Comparison of ENCODE assay signal across 13 mouse cellular contexts in the genomic region with DNA sequence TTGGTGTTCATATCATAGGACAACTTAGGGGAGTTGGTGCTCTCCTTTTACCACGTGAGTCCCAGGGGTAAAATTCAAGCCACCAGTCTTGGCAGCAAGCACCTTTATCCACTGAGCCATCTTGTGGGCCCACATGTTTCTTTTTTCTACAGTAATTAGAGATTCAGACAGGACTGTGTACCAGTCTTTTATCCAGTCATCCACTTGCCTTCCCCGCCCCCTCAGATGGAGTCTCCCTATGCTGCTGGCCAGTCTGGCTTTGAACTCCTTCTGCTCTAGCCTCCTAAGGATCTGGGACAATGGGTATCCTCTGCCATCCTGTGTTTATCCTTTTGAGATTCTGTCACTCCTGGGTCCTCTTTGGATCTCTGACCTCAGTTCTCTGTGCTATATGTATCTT. TPM values are rescaled to one million over a fixed set of nuclear protein-coding genes. Genes with fewer than 3 reads are reported as not detected.
A peak's percentile ranks its signal among the peaks of the same experiment; 100 is the strongest.
DNase-seq lines count a peak whose midpoint lies in the region; ATAC-seq lines count a peak whose summit lies in the region.
"Had no signal": no experiment of that assay in that cellular context is flagged by ENCODE, and none has a peak within 500 bp of the region (broad histone marks: within the 10 kb centered on the region; RNA-seq: fewer than 3 reads in every experiment).

No protein-coding gene starts in this region.

- ATAC-seq in embryonic facial prominence, embryonic 15.5 days (ENCODE audit: insufficient number of reproducible peaks, low FRiP score, low TSS enrichment, low read depth): no peak
- ATAC-seq in hindbrain, embryonic 14.5 days (ENCODE audit: low FRiP score): peak; percentile 34; the same call in 1 of the 2 replicates
- no peak for ATAC-seq in hindbrain, embryonic 12.5 days (ENCODE audit: low FRiP score)
- ATAC-seq in neural tube, embryonic 13.5 days (ENCODE audit: low read depth): peak; percentile 48; the same call in 1 of the 2 replicates
- peak; percentile 19; the same call in 1 of the 2 replicates for ATAC-seq in megakaryocyte-erythroid progenitor cell, adult 5-6 weeks (replicated peaks; ENCODE audit: low FRiP score, low TSS enrichment, poor library complexity, severe bottlenecking)
- ATAC-seq: Patski had no signal

- 71% methylated on average over 2 of the region's 2 CpGs for WGBS in embryonic facial prominence, embryonic 15.5 days
- WGBS in embryonic facial prominence, embryonic 10.5 days: 82% methylated on average over 2 of the region's 2 CpGs
- 78% methylated on average over 2 of the region's 2 CpGs for WGBS in hindbrain, embryonic 14.5 days
- WGBS in hindbrain, embryonic 12.5 days: 88% methylated on average over 2 of the region's 2 CpGs
- WGBS in neural tube, embryonic 13.5 days: 75% methylated on average over 2 of the region's 2 CpGs

- H3K4me3 ChIP-seq in embryonic facial prominence, embryonic 15.5 days (replicated peaks): no peak overlapping the region
- H3K4me3 ChIP-seq in embryonic facial prominence, embryonic 10.5 days: no peak overlapping the region
- no peak overlapping the region for H3K4me3 ChIP-seq in hindbrain, embryonic 14.5 days (replicated peaks; ENCODE audit: low read length)
- no peak overlapping the region for H3K4me3 ChIP-seq in hindbrain, embryonic 12.5 days
- no peak overlapping the region for H3K4me3 ChIP-seq in neural tube, embryonic 13.5 days
- H3K4me3 ChIP-seq: myocyte had no signal

- no peak for DNase-seq in embryonic facial prominence, embryonic 10.5 days (ENCODE audit: low spot score)
- DNase-seq in hindbrain, embryonic 14.5 days (ENCODE audit: low spot score): no peak
- DNase-seq in neural tube, embryonic 10.5 days (ENCODE audit: extremely low spot score, low spot score): no peak
- DNase-seq in spleen, postnatal 14 days (ENCODE audit: low spot score in 2 of 2): no peak
- DNase-seq: heart, adult 18-20 months; kidney, adult 2 months; thymus, postnatal 4 days had no signal

- H3K4me1 ChIP-seq in embryonic facial prominence, embryonic 15.5 days: peaks cover 14% of the 10 kb centered on the region
- H3K4me1 ChIP-seq in embryonic facial prominence, embryonic 10.5 days: no peaks in the 10 kb centered on the region; the same call in 1 of the 2 replicates
- peaks cover 4% of the 10 kb centered on the region for H3K4me1 ChIP-seq in hindbrain, embryonic 14.5 days (replicated peaks; ENCODE audit: control insufficient read depth, insufficient read depth, low read length)
- no peaks in the 10 kb centered on the region; the same call in 1 of the 2 replicates for H3K4me1 ChIP-seq in hindbrain, embryonic 12.5 days
- H3K4me1 ChIP-seq in neural tube, embryonic 13.5 days (replicated peaks): peaks cover 19% of the 10 kb centered on the region

- H3K9ac ChIP-seq in embryonic facial prominence, embryonic 15.5 days: no peak overlapping the region
- no peak overlapping the region for H3K9ac ChIP-seq in hindbrain, embryonic 14.5 days
- H3K9ac ChIP-seq in hindbrain, embryonic 12.5 days: no peak overlapping the region
- no peak overlapping the region for H3K9ac ChIP-seq in neural tube, embryonic 13.5 days

- no peaks in the 10 kb centered on the region for H3K27me3 ChIP-seq in embryonic facial prominence, embryonic 15.5 days
- H3K27me3 ChIP-seq in embryonic facial prominence, embryonic 10.5 days (replicated peaks; ENCODE audit: low read depth, poor library complexity, severe bottlenecking): no peaks in the 10 kb centered on the region
- H3K27me3 ChIP-seq in hindbrain, embryonic 14.5 days (ENCODE audit: control insufficient read depth, insufficient read depth, low read length): no peaks in the 10 kb centered on the region
- H3K27me3 ChIP-seq in hindbrain, embryonic 12.5 days: no peaks in the 10 kb centered on the region
- H3K27me3 ChIP-seq in neural tube, embryonic 13.5 days: no peaks in the 10 kb centered on the region
- H3K27me3 ChIP-seq: Patski had no signal

- H3K9me3 ChIP-seq in embryonic facial prominence, embryonic 15.5 days (replicated peaks): no peaks in the 10 kb centered on the region
- H3K9me3 ChIP-seq in embryonic facial prominence, embryonic 10.5 days: no peaks in the 10 kb centered on the region
- H3K9me3 ChIP-seq in hindbrain, embryonic 14.5 days (ENCODE audit: control insufficient read depth, low read length): no peaks in the 10 kb centered on the region
- no peaks in the 10 kb centered on the region for H3K9me3 ChIP-seq in hindbrain, embryonic 12.5 days (replicated peaks)
- no peaks in the 10 kb centered on the region for H3K9me3 ChIP-seq in neural tube, embryonic 13.5 days

- no peaks in the 10 kb centered on the region for H3K36me3 ChIP-seq in embryonic facial prominence, embryonic 15.5 days
- H3K36me3 ChIP-seq in embryonic facial prominence, embryonic 10.5 days (replicated peaks): no peaks in the 10 kb centered on the region
- H3K36me3 ChIP-seq in hindbrain, embryonic 14.5 days (replicated peaks; ENCODE audit: control insufficient read depth, insufficient read depth): no peaks in the 10 kb centered on the region
- H3K36me3 ChIP-seq in hindbrain, embryonic 12.5 days: no peaks in the 10 kb centered on the region
- no peaks in the 10 kb centered on the region for H3K36me3 ChIP-seq in neural tube, embryonic 13.5 days

- H3K27ac ChIP-seq in embryonic facial prominence, embryonic 15.5 days (replicated peaks): 0 out of 2 replicates have a peak overlapping the region, but pooled peaks have one; percentile 7
- no peak overlapping the region for H3K27ac ChIP-seq in embryonic facial prominence, embryonic 10.5 days (replicated peaks)
- H3K27ac ChIP-seq in hindbrain, embryonic 14.5 days: 0 out of 2 replicates have a peak overlapping the region, but pooled peaks have one; percentile 11
- no peak overlapping the region for H3K27ac ChIP-seq in hindbrain, embryonic 12.5 days
- H3K27ac ChIP-seq in neural tube, embryonic 13.5 days (replicated peaks): no peak overlapping the region; the same call in 1 of the 2 replicates

- no peak overlapping the region for H3K4me2 ChIP-seq in embryonic facial prominence, embryonic 15.5 days (replicated peaks)
- no peak overlapping the region for H3K4me2 ChIP-seq in hindbrain, embryonic 14.5 days (replicated peaks)
- no peak overlapping the region for H3K4me2 ChIP-seq in hindbrain, embryonic 12.5 days (replicated peaks)
- no peak overlapping the region for H3K4me2 ChIP-seq in neural tube, embryonic 13.5 days

RNA-seq across cellular contexts. Expression of gene Nek6, which starts 51.1 kb away (rescaled TPM):
- 92.8 and 95.3 TPM in 2 replicates for polyA plus RNA-seq in embryonic facial prominence, embryonic 15.5 days (2015; fragmentation: Nextera tagmentation; extraction: Ambion mirVana)
- polyA plus RNA-seq in embryonic facial prominence, embryonic 10.5 days (2016; fragmentation: Nextera tagmentation; extraction: Ambion mirVana): 85.4 and 85.8 TPM in 2 replicates
- 55.0 and 58.4 TPM in 2 replicates for polyA plus RNA-seq in hindbrain, embryonic 14.5 days (2014; fragmentation: Nextera tagmentation; extraction: Ambion mirVana)
- polyA plus RNA-seq in hindbrain, embryonic 12.5 days (2016; fragmentation: Nextera tagmentation; extraction: Ambion mirVana): 85.7 and 94.8 TPM in 2 replicates
- 58.8 and 60.5 TPM in 2 replicates for polyA plus RNA-seq in neural tube, embryonic 13.5 days (2015; fragmentation: Nextera tagmentation; extraction: Ambion mirVana)
- total RNA-seq in megakaryocyte-erythroid progenitor cell, adult 5-6 weeks (2014; fragmentation: Nextera tagmentation): not detected in 2 replicates
- 0.05 and 0.65 TPM in 2 replicates for total RNA-seq in megakaryocyte-erythroid progenitor cell, adult 5-6 weeks (2017)

Comparison
In these comparisons a context has a peak if more than half of its experiments do, and no peak if none do; other contexts are left out.
1. ATAC-seq: peak in hindbrain, embryonic 14.5 days (single experiment), neural tube, embryonic 13.5 days (single experiment) and megakaryocyte-erythroid progenitor cell, adult 5-6 weeks (single experiment); none in embryonic facial prominence, embryonic 15.5 days (single experiment) and hindbrain, embryonic 12.5 days (single experiment).
2. H3K27ac ChIP-seq: peak in embryonic facial prominence, embryonic 15.5 days (single experiment) and hindbrain, embryonic 14.5 days (single experiment); none in embryonic facial prominence, embryonic 10.5 days (single experiment), hindbrain, embryonic 12.5 days (single experiment) and neural tube, embryonic 13.5 days (single experiment).